Mouse (Mus musculus): ENCODE data around the gene Nutf2-ps1.
"Not testable (repeated sequence)": the region's sequence is repeated elsewhere in the genome, so short reads cannot be mapped to it uniquely, and the experiment has no call there.

Gene Nutf2-ps1

GRCm38 (mm10) chr19:53588968-53589367, at the start of gene Nutf2-ps1:
TSS of gene Nutf2-ps1 (minus strand) at chr19:53589068.
- DNase-seq (ENCODE audit: low spot score in 2 of 2): not testable (repeated sequence)

- DNase-seq (ENCODE audit: low spot score in 2 of 2): no peak
These were observed 49.2 kb upstream of the Nutf2-ps1 start for GRCm38 (mm10) chr19:53638041-53638440.

- DNase-seq (ENCODE audit: low spot score in 2 of 2): no peak
These were observed 32.8 kb upstream of the Nutf2-ps1 start for GRCm38 (mm10) chr19:53621681-53622080.

GRCm38 (mm10) chr19:53608921-53609320, 20.1 kb upstream of the Nutf2-ps1 start:
- no peak for DNase-seq (ENCODE audit: low spot score in 2 of 2)

- no peak for DNase-seq (ENCODE audit: low spot score in 2 of 2)
These were observed 12.4 kb upstream of the Nutf2-ps1 start for GRCm38 (mm10) chr19:53601363-53601655.

GRCm38 (mm10) chr19:53600549-53601362, 11.9 kb upstream of the Nutf2-ps1 start:
- peak; percentile 62 to 63 for DNase-seq (ENCODE audit: low spot score in 2 of 2)

- DNase-seq (ENCODE audit: low spot score in 2 of 2): peak; percentile 99
These were observed 11.1 kb upstream of the Nutf2-ps1 start, which contains the start of gene Smc3 for GRCm38 (mm10) chr19:53599757-53600539. TSS of gene Smc3 (plus strand) at chr19:53600398.

GRCm38 (mm10) chr19:53596723-53597474, 8.0 kb upstream of the Nutf2-ps1 start:
- no peak for DNase-seq (ENCODE audit: low spot score in 2 of 2)

GRCm38 (mm10) chr19:53587686-53588085, 1.2 kb downstream of the Nutf2-ps1 start:
- DNase-seq (ENCODE audit: low spot score in 2 of 2): not testable (repeated sequence)

- DNase-seq (ENCODE audit: low spot score in 2 of 2): not testable (repeated sequence)
These were observed 8.6 kb downstream of the Nutf2-ps1 start for GRCm38 (mm10) chr19:53580271-53580670.

GRCm38 (mm10) chr19:53578597-53579252, 10.1 kb downstream of the Nutf2-ps1 start:
- DNase-seq (ENCODE audit: low spot score in 2 of 2): peak; percentile 63 to 73

- no peak for DNase-seq (ENCODE audit: low spot score in 2 of 2)
These were observed 11.7 kb downstream of the Nutf2-ps1 start for GRCm38 (mm10) chr19:53577025-53577800.

GRCm38 (mm10) chr19:53576061-53576460, 12.8 kb downstream of the Nutf2-ps1 start:
- no peak for DNase-seq (ENCODE audit: low spot score in 2 of 2)

- no peak for DNase-seq (ENCODE audit: low spot score in 2 of 2)
These were observed 13.4 kb downstream of the Nutf2-ps1 start for GRCm38 (mm10) chr19:53575296-53576010.

- DNase-seq (ENCODE audit: low spot score in 2 of 2): no peak
These were observed 14.3 kb downstream of the Nutf2-ps1 start for GRCm38 (mm10) chr19:53574546-53574945.

- no peak for DNase-seq (ENCODE audit: low spot score in 2 of 2)
These were observed 14.7 kb downstream of the Nutf2-ps1 start for GRCm38 (mm10) chr19:53574131-53574530.

- DNase-seq (ENCODE audit: low spot score in 2 of 2): no peak
These were observed 15.7 kb downstream of the Nutf2-ps1 start for GRCm38 (mm10) chr19:53573151-53573550.

- DNase-seq (ENCODE audit: low spot score in 2 of 2): no peak
These were observed 16.3 kb downstream of the Nutf2-ps1 start for GRCm38 (mm10) chr19:53572607-53573006.

GRCm38 (mm10) chr19:53571501-53572428, 17.1 kb downstream of the Nutf2-ps1 start:
- no peak for DNase-seq (ENCODE audit: low spot score in 2 of 2)

All from spleen, postnatal 36 days (tissue).